Mouse (Mus musculus): ENCODE results near the gene Inhbe. TPM values are rescaled to one million over a fixed set of nuclear protein-coding genes. Genes with fewer than 3 reads are reported as not detected.

Inhbe gene
- total RNA-seq, 2 experiments from 2014 or later: not detected

Other genes with a start within 250 kb of the Inhbe start
- gene Os9, start 233.3 kb downstream of the Inhbe start, total RNA-seq (2021): 100 to 1,000 TPM; 105 to 107 TPM
- 100 to 1,000 TPM; 113 to 114 TPM for gene B4galnt1, start 189.2 kb downstream of the Inhbe start, total RNA-seq (2021)
- 10 to 100 TPM; 10.5 to 25.1 TPM for gene Slc26a10, start 173.8 kb downstream of the Inhbe start, total RNA-seq (2021)
- gene Arhgef25, start 164.3 kb downstream of the Inhbe start, total RNA-seq (2021): 100 to 1,000 TPM; 295 to 338 TPM
- 100 to 1,000 TPM; 210 to 243 TPM for gene Dtx3, start 158.7 kb downstream of the Inhbe start, total RNA-seq (2021)
- gene Pip4k2c, start 142.8 kb downstream of the Inhbe start, total RNA-seq (2021): 10 to 100 TPM; 92.7 to 98.9 TPM
- 100 to 1,000 TPM; 712 to 736 TPM for gene Kif5a, start 91.1 kb downstream of the Inhbe start, total RNA-seq (2021)
- gene Dctn2, start 88.0 kb downstream of the Inhbe start, total RNA-seq (2021): 100 to 1,000 TPM; 271 to 276 TPM
- gene Mbd6, start 65.4 kb downstream of the Inhbe start, total RNA-seq (2021): 10 to 100 TPM; 31.8 to 53.9 TPM
- 10 to 100 TPM; 57.1 to 59.4 TPM for gene Mars, start 42.6 kb downstream of the Inhbe start, total RNA-seq (2021)
- gene Arhgap9, start 32.4 kb downstream of the Inhbe start, total RNA-seq (2021): 1 to 10 TPM in 1 of 2 experiments, under 1 TPM in 1; 0.89 to 1.1 TPM
- 1 to 10 TPM; 2.1 to 3.3 TPM for gene Gli1, start 12.4 kb downstream of the Inhbe start, total RNA-seq (2021)
- not detected for gene Inhbc, start 16.0 kb upstream of the Inhbe start, total RNA-seq (2021)
- gene R3hdm2, start 25.9 kb upstream of the Inhbe start, total RNA-seq (2021): 100 to 1,000 TPM; 153 to 200 TPM
- gene Stac3, start 147.3 kb upstream of the Inhbe start, total RNA-seq (2021): 1 to 10 TPM; 2.4 to 4.6 TPM
- gene Ndufa4l2, start 160.6 kb upstream of the Inhbe start, total RNA-seq (2021): 1 to 10 TPM; 4.1 to 6.7 TPM
- gene Shmt2, start 168.0 kb upstream of the Inhbe start, total RNA-seq (2021): 10 to 100 TPM; 29.5 to 31.8 TPM
- 1 to 10 TPM; 1.9 to 2.1 TPM for gene Nxph4, start 180.1 kb upstream of the Inhbe start, total RNA-seq (2021)